Mouse (Mus musculus) liver, embryonic 14.5 days (tissue): ENCODE results near the gene Bcar3. TPM values are rescaled to one million over a fixed set of nuclear protein-coding genes. Genes with fewer than 3 reads are reported as not detected.

Source experiments
- ATAC-seq: fragments of 200-750 bp; cut with Nextera tagmentation; 2 replicates; pipeline ENCODE4 v1.8.0; 2017; ENCODE audit warnings: moderate number of reproducible peaks, mild to moderate bottlenecking, moderate library complexity; ENCODE audit not compliant: insufficient read depth
- DNase-seq, 3 experiments: peaks; one replicate each; pipeline ENCODE4 v3.0.0-alpha.2; 2012 to 2013; ENCODE audit warnings: low read depth in 3 of 3, low spot score in 3 of 3
- H3K27ac ChIP-seq: fragments of 300-500 bp; sonication (generic); 2 replicates; pipeline ENCODE4 v1.5.1; 2014; ENCODE audit warnings: moderate library complexity, mild to moderate bottlenecking, control low read depth, inconsistent platforms
- H3K27me3 ChIP-seq: fragments of 300-500 bp; sonication (generic); 2 replicates; pipeline ENCODE4 v1.6.1; 2014; ENCODE audit warnings: mild to moderate bottlenecking, low read length, moderate library complexity; ENCODE audit not compliant: control insufficient read depth, insufficient read depth
- H3K36me3 ChIP-seq: fragments of 300-500 bp; sonication (generic); replicated peaks from 2 replicates; pipeline ENCODE4 v1.6.1; 2014; ENCODE audit warnings: low read depth; ENCODE audit not compliant: control insufficient read depth, insufficient read depth
- H3K4me1 ChIP-seq, 2 experiments: fragments of 200-500 bp in 1 of 2; fragments of 300-500 bp in 1 of 2; sonication (generic) in 1 of 2; replicated peaks; 2 replicates each; pipeline ENCODE4 v1.6.1; 2012 to 2014; ENCODE audit warnings: antibody characterized with exemption in 1 of 2, inconsistent platforms in 1 of 2, low read length in 1 of 2; ENCODE audit not compliant: control insufficient read depth in 2 of 2, insufficient read depth in 2 of 2
- H3K4me2 ChIP-seq: fragments of 300-500 bp; sonication (generic); 2 replicates; pipeline ENCODE4 v1.6.1; 2014; ENCODE audit warnings: low read depth, mild to moderate bottlenecking, control low read depth, moderate library complexity
- H3K4me3 ChIP-seq, 2 experiments: fragments of 200-500 bp in 1 of 2; fragments of 300-500 bp in 1 of 2; sonication (generic) in 1 of 2; 2 replicates each; pipeline ENCODE4 v1.5.1; 2012 to 2014; ENCODE audit warnings: low read depth in 2 of 2, low read length in 2 of 2, mild to moderate bottlenecking in 2 of 2, control low read depth in 1 of 2, inconsistent platforms in 1 of 2, moderate library complexity in 1 of 2; ENCODE audit not compliant: insufficient read depth in 1 of 2
- H3K9ac ChIP-seq: fragments of 300-500 bp; sonication (generic); replicated peaks from 2 replicates; pipeline ENCODE4 v1.6.1; 2014; ENCODE audit warnings: mild to moderate bottlenecking, control low read depth, moderate library complexity
- H3K9me3 ChIP-seq: fragments of 300-500 bp; sonication (generic); 2 replicates; pipeline ENCODE4 v1.6.1; 2016; ENCODE audit warnings: low read length, mixed read lengths; ENCODE audit not compliant: control insufficient read depth
- CTCF ChIP-seq: IDR thresholded peaks from 2 replicates; pipeline ENCODE4 v1.5.1; 2016; ENCODE audit warnings: antibody characterized with exemption, low read depth, control low read depth
- EP300 ChIP-seq: IDR thresholded peaks from 2 replicates; pipeline ENCODE4 v1.6.1; 2016; ENCODE audit warnings: antibody characterized with exemption, low read depth
- WGBS: fragments of 180-500 bp; shearing (Covaris S2); extraction: QIAGEN DNeasy Blood & Tissue Kit; methylation state at CpG from one replicate; pipeline ENCODE4 v1.1.7; 2014; ENCODE audit not compliant: insufficient replicate concordance; 5-methylcytosine and 5-hydroxymethylcytosine counted together
- polyA plus RNA-seq, 2 experiments: library from polyadenylated mRNA; depleted of rRNA in 1 of 2; stranded (reverse) in 1 of 2; unstranded in 1 of 2; fragments of >200 nt; fragmentation: Nextera tagmentation in 1 of 2; extraction: Ambion mirVana in 1 of 2; gene quantifications; 2 replicates each; pipeline versions ENCODE4 v1.2.1 to v1.2.3; 2012 to 2014

Bcar3 gene
- polyA plus RNA-seq, 2 experiments, result 3.1 to 3.5 TPM

DNA sequence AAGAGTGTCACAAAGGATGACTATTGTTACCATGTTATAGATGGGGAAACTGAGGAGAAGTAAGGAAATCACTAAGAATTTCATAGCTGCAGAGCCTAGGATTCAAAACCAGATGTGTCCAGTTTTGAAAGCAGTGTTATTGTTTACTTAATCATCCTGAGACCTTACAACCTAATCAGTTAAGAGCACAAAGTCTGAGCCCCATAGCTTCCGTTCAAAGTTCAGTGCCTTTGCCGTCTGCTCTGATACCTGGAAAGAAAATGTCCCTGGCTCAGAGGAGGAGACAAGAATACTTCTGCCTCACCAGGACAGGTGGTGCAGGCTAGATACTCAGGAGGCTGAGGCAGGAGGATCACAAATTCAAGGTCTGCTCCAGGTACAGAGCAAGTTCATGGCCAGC, 117.7 kb downstream of the Bcar3 start:
- Histone ChIP-seq H3K4me1 (no peaks in the 10 kb centered on the region), H3K36me3 (no peaks in the 10 kb centered on the region), H3K9me3 (no peaks in the 10 kb centered on the region), H3K27ac (no peak overlapping the region), H3K9ac (no peak overlapping the region), H3K27me3 (no peaks in the 10 kb centered on the region), H3K4me2 (no peak overlapping the region), H3K4me3 (no peak overlapping the region)
- WGBS, result 61% methylated on average over 2 of the region's 2 CpGs
- ATAC-seq, result no peak
- no peak for TF ChIP-seq CTCF
- TF ChIP-seq EP300, result no peak
- no peak for DNase-seq

DNA sequence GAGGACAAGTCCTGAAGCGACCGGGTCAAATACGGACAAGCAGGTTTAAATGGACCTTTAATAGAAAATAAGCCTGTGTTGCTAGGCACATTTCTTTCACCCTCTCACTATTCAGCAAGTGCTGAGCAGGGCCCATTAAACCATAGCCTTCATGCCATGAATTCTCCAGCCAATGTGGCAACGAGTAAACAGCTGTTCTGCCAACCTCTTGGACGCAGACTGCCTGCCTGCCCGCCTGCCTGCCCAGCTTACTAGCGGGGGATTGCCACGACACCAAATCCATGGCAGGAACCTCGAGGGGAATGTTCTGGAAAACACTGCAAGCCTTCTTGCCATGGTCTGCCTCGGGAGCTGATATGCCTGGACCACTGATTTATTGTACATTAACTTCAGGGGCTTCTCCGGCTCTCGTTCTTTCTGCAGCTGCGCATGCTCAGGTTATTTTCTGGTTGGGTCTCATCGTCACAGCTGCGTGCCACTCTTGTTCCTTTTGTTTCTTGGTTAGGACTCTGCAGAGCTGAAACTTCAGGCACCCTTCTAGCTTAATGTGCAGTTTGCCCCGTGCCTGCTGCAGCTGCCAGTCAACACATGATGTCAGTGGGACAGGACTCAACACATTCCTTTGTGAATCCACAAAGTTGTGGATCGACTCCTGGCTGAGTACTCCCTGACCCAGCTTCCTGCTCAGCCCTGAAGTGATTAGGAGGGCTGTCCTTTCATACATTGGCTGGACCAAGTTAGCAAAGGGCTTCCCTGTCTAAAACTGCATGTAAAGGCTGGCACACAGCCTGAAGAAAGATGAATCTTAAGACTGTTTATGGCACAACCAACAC, 120.0 kb downstream of the Bcar3 start:
- Histone ChIP-seq H3K36me3 (no peaks in the 10 kb centered on the region), H3K4me3 (no peak overlapping the region), H3K27me3 (peaks cover 7% of the 10 kb centered on the region), H3K27ac (no peak overlapping the region), H3K9ac (no peak overlapping the region), H3K4me2 (no peak overlapping the region), H3K4me1 (no peaks in the 10 kb centered on the region), H3K9me3 (no peaks in the 10 kb centered on the region)
- WGBS, result 38% methylated on average over 17 of the region's 17 CpGs
- ATAC-seq (no peak), DNase-seq (no peak)
- TF ChIP-seq CTCF (no peak), EP300 (no peak)

DNA sequence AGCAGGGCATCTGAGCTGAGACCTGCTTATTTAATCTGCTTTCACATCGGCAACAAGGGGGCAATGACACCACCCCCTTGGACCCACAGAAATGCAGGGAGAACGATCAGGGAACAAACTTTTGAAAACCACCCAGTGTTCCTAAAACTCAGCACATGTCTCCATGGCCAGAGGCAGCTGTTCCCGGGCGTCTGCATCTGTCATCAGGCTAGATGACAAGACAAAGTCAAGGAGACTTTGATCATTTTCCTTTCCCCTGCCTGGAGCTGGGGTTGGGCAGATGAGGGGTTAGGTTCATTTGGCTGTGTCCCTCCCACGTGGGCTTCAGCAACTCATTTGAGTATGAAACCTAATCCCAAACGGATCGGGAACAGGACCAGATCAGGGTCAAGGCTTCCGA, 120.9 kb downstream of the Bcar3 start:
- ATAC-seq, result no peak

DNA sequence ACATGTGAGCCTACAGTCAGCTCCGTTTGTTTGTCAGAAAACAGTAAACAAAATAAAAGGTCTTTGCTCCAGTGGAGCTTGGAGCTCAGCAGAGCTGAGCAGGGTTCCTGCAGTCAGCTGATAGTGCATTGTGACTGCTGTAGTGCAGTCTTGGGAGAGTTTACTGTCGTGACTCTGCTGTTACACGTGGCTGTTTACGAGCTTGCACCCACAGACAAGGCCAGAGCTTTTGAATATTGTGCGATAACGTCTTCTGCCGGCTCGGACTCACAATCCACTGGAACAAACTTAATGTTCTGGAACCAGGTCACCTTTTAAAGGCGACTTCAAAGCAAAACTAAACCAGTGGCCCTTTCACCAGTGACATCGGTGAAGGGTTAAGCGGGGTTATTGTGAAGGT, 123.5 kb downstream of the Bcar3 start:
- Histone ChIP-seq H3K27me3 (peaks cover 32% of the 10 kb centered on the region), H3K36me3 (no peaks in the 10 kb centered on the region), H3K9ac (no peak overlapping the region), H3K27ac (no peak overlapping the region), H3K4me2 (no peak overlapping the region), H3K4me3 (no peak overlapping the region), H3K4me1 (0 out of 4 replicates have a peak, but pooled peaks cover 0 to 2% of the 10 kb centered on the region in 2 experiments), H3K9me3 (no peaks in the 10 kb centered on the region)
- ATAC-seq (no peak), DNase-seq (no peak)
- no peak for TF ChIP-seq CTCF
- no peak for TF ChIP-seq EP300
- WGBS, result 54% methylated on average over 11 of the region's 11 CpGs

More for the DNA sequence above, 120.9 kb downstream of the Bcar3 start:
- H3K9ac ChIP-seq, result no peak overlapping the region
- WGBS, result 47% methylated on average over 8 of the region's 8 CpGs
- H3K4me1 ChIP-seq, result no peaks in the 10 kb centered on the region
- H3K27ac ChIP-seq, result no peak overlapping the region
- no peak for DNase-seq
- H3K9me3 ChIP-seq, result no peaks in the 10 kb centered on the region
- no peak overlapping the region for H3K4me3 ChIP-seq
- TF ChIP-seq CTCF, result no peak
- no peak for TF ChIP-seq EP300
- H3K4me2 ChIP-seq, result no peak overlapping the region
- H3K36me3 ChIP-seq, result no peaks in the 10 kb centered on the region
- peaks cover 16% of the 10 kb centered on the region for H3K27me3 ChIP-seq

DNA sequence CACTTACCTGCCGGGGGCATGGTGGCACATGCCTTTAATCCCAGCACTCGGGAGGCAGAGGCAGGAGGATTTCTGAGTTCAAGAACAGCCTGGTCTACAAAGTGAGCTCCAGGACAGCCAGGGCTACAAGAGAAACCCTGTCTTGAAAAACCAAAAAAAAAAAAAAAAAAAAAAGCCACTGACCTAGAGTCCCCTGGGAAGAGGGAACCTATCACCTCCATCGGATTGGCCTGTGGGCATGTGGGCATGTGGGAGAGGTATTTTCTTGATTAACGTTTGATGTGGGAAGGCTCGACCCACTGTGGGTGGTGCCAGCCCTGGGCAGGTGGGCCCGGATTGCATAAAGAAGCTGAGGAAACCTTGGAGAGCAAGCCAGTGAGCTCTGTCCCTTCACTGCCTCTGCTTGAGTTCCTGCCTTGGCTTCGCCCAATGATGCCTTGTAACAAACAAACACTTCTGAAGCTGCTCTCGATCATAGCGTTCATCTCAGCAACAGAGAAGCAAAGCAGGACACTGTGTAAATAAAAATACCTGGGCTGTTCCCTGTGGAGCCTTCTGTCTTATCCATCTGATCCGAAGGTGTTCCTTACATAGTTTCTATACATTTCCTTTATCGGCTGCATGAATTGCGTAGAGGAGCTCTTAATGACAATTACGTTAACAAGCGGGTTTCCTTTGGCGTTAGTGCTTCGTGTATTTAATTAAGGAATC, 124.8 kb downstream of the Bcar3 start:
- H3K9me3 ChIP-seq, result no peaks in the 10 kb centered on the region
- peak overlapping the region in 1 of 2 experiments; percentile 53; a peak in 1 of 4 replicates for H3K4me3 ChIP-seq
- 23% methylated on average over 16 of the region's 16 CpGs for WGBS
- H3K4me2 ChIP-seq, result peak overlapping the region; percentile 61
- H3K27ac ChIP-seq, result no peak overlapping the region
- no peaks in the 10 kb centered on the region for H3K36me3 ChIP-seq
- no peak for DNase-seq
- peaks cover 32% of the 10 kb centered on the region for H3K27me3 ChIP-seq
- H3K4me1 ChIP-seq, result peaks cover 0 to 5% of the 10 kb centered on the region in 2 experiments; a peak in 2 of 4 replicates
- no peak for ATAC-seq
- H3K9ac ChIP-seq, result no peak overlapping the region
- TF ChIP-seq CTCF (no peak), EP300 (no peak)
